Mouse (Mus musculus) gastrocnemius, postnatal 4 days (tissue): ENCODE data around the gene Actl11. TPM values are rescaled to one million over a fixed set of nuclear protein-coding genes. Genes with fewer than 3 reads are reported as not detected.

ENCODE experiments used
- DNase-seq, 2 experiments: peaks; one replicate each; pipeline ENCODE4 v3.0.0; 2021 to 2022; ENCODE audit warnings: low spot score in 2 of 2, mixed read lengths in 2 of 2
- total RNA-seq, 2 experiments: library from RNA; stranded (reverse); gene quantifications; 2 replicates each; pipeline ENCODE4 v1.2.3; 2021

Gene Actl11
- total RNA-seq, 2 experiments from 2014 or later = not detected

DNA sequence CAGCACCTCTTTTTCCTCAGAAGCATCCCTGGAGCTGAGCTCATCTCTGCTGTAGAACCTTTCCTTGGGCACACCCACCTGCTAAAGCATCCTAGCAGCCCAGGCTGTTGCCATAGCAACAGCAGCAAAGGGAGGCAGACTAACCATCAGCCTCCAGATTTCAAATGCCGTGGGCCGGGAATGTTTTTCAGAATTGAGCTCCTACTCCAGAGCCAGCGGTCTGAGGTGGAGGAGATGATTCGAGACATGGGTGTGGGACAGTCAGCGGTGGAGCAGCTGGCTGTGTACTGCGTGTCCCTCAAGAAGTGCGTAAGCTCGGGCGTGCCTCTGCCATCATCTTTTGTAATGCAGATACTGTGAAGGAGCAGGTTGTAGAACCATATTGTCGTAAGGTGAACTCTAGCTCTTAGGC, 33.1 kb downstream of the Actl11 start:
- DNase-seq = no peak

- DNase-seq = no peak
These were observed 33.6 kb downstream of the Actl11 start for GRCm38 (mm10) chr9:107961881-107962280.

DNA sequence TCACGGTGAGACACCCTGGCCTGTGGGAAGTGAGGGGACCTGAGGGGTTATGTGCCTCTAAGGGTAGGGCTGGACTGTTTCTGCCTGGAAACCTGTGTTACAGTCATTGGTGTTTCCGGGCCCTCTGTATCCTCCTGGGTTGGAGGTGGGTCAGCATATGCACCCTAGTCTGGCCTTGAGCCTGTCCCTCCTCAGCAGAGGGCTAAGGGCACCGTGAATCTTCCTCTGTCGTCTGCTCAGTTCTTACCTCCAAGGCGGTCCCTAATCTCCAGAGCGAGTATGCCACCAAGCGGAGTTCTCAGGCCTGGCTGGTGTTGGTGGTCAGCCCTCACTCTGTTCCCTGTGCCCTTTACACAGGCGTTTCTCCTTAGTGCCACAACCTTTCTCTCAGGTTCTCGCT, 34.6 kb downstream of the Actl11 start:
- DNase-seq = no peak

DNA sequence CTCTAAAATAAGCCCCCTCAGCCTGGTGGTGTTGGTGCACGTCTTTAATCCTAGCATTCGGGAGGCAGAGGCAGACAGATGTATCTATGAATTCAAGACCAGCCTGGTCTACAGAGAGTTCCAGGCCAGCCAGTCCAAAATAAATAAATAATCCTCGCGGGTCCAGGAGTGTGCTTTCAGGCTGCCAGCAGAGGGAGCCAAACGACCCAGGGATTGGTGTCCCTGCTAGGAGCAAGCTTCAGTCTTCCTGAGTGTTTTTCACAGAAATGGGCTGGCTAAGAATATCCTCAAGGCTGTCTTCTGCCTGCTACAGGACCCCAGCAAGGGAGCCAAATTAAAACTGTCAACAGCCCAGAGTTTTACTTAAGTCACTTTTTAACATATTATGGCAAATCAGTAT, 35.4 kb downstream of the Actl11 start:
- DNase-seq = peak; percentile 73 to 86

- DNase-seq = no peak
These were observed 36.4 kb downstream of the Actl11 start for GRCm38 (mm10) chr9:107964681-107965080.

DNA sequence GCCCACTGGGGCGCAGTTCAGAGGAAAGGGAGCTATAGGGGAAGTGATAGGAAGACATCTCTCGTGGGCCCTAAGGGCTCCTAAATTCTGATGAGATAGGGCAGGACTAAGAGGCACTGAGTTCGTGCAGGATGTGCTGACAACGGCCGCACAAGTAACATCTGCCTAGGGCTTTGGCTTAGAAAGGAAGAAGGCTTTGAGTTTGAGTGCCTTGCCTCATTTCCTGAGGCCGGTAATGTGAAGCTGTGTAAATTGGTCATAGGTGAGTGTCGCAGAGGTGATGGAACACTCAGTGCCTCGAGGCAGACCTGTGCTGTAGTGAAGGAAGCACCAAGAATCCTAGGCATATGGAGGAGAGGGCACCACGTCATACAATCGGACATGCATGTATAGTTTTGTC, 38.4 kb downstream of the Actl11 start:
- DNase-seq = no peak

DNA sequence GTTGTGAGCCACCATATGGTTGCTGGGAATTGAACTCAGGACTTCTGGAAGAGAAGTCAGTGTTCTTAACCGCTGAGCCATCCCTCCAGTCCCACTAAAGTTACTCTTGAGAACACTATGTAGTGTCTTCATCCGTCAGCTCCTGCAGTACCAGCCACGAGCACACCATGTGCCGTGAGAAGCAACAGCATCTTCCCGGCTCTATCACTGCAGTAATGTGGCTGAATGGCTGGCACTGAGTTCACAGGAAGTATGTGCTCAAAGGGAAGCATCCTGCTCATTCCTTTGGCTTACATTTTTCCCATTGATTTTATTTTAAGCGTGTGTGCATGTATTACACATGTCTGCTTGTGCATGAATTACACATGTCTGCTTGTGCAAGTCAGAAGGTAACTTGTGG, 39.2 kb downstream of the Actl11 start:
- DNase-seq = no peak

- DNase-seq = no peak
These were observed 40.3 kb downstream of the Actl11 start for GRCm38 (mm10) chr9:107968531-107968930.

- no peak for DNase-seq
These were observed 42.0 kb downstream of the Actl11 start for GRCm38 (mm10) chr9:107970311-107970710.

DNA sequence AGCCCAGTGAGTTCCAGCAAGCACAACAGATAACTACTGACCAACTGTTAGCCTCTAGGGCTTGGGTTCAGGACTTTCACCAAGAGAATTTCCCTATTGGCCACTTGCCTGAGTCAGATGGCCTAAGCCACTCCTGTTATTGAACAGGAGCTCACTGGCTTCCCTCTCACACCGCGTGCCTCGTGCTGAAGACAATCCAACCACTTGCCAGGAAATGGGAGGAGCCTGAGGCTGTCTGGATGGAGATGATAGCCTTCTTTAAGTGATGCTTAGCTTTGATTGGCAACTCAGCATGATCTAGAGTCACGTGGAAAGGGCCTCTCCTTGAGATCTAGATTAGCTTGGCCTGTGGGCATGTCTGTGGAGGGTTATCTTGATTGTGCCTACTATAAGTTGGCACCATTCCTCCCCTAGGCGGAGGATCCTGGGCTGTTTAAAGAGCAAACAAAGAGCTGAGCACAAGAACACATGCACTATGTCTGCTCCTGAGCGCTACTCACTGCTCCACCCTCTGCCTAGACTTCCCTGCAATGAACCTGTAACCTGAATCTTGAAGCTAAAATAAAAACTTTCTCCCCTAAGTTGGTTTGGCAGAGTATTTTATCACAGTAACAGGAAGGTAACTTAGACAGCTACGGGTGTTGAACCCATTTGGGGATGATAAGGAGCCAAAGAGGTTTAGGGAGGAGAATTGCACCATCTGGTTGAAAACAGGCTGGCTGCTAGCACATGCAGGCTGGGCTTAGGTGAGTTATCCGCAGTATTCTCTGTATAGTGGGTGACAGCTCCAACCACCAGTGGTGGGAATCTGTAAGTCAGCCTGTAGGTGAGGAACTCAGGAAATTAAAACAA, 43.6 kb downstream of the Actl11 start:
- no peak for DNase-seq

DNA sequence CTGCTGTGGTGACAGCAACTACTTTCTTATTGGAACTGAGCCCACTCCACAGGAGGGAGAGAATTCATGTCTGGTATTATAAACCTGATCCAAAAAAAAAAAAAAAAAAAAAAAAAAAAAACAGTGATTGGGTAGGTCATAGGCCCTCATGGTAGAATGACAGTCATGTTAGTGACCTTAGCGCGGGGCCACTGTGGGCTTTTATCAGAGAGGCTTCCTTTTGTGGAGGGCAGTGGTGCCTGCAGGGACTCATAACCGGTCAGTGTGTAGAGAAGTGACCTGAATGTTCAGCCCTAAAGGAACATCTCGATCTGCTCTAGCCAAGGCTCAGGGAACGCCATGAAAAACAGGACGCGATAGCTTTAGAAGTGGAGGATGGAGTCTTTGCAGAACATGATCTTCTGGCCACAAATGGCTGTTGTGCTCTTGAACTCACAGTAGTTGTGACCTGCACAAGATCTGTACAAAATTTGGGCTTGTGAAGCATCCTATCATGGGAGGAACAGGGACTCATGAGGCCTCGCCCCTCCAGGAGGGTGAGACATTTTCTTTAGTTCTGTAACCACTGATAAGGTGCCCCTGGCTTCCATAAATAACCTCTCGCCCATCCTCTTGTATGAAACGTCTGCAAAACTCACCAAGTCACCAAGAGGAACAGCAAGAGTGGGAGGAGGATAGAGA, 46.4 kb downstream of the Actl11 start:
- no peak for DNase-seq

GRCm38 (mm10) chr9:107975399-107976386, 47.4 kb downstream of the Actl11 start, which contains the start of gene Uba7:
Gene Uba7, plus strand, starts transcription at chr9:107975505.
- DNase-seq = no peak

- DNase-seq = no peak
These were observed 50.5 kb downstream of the Actl11 start for GRCm38 (mm10) chr9:107978815-107979214.

Other genes with a start within 250 kb of the Actl11 start
- not detected for gene Gnat1, start 248.8 kb upstream of the Actl11 start, total RNA-seq
- 10 to 100 TPM; 26.4 to 27.2 TPM for gene Sema3f, start 218.0 kb upstream of the Actl11 start, total RNA-seq
- gene Rbm5, start 157.5 kb upstream of the Actl11 start, total RNA-seq = 100 to 1,000 TPM in 1 of 2 experiments, 10 to 100 TPM in 1; 73.6 to 101 TPM
- 10 to 100 TPM; 40.7 to 47.3 TPM for gene Rbm6, start 55.2 kb upstream of the Actl11 start, total RNA-seq
- 1 to 10 TPM; 5.3 to 6.2 TPM for gene Mon1a, start 40.3 kb upstream of the Actl11 start, total RNA-seq
- gene Mst1r, start 21.6 kb upstream of the Actl11 start, total RNA-seq = 1 to 10 TPM; 5.3 to 5.4 TPM
- gene Camkv, start 7.2 kb downstream of the Actl11 start, total RNA-seq = under 1 TPM; 0.41 to 0.52 TPM
- gene Traip, start 21.7 kb downstream of the Actl11 start, total RNA-seq = 1 to 10 TPM; 6.7 to 7.2 TPM
- gene Uba7, start 47.0 kb downstream of the Actl11 start, total RNA-seq = 10 to 100 TPM in 1 of 2 experiments, 1 to 10 TPM in 1; 7.8 to 12.7 TPM
- under 1 TPM; 0.76 to 0.91 TPM for gene Gm20661, start 54.6 kb downstream of the Actl11 start, total RNA-seq
- 10 to 100 TPM; 18.8 to 22.1 TPM for gene Inka1, start 57.4 kb downstream of the Actl11 start, total RNA-seq
- 1 to 10 TPM; 1.4 to 1.7 TPM for gene Cdhr4, start 64.0 kb downstream of the Actl11 start, total RNA-seq
- under 1 TPM; 0.32 to 0.86 TPM for gene Gm20662, start 67.9 kb downstream of the Actl11 start, total RNA-seq
- gene Ip6k1, start 74.0 kb downstream of the Actl11 start, total RNA-seq = 10 to 100 TPM; 59.7 to 66.2 TPM
- gene Gmppb, start 120.8 kb downstream of the Actl11 start, total RNA-seq = 10 to 100 TPM; 18.2 to 20.6 TPM
- 1 to 10 TPM; 3.2 to 3.4 TPM for gene Amigo3, start 124.7 kb downstream of the Actl11 start, total RNA-seq
- under 1 TPM in 1 of 2 experiments, not detected in 1; 0.36 TPM for gene Mst1, start 152.0 kb downstream of the Actl11 start, total RNA-seq
- gene Rnf123, start 154.9 kb downstream of the Actl11 start, total RNA-seq = 10 to 100 TPM; 83.8 to 94.8 TPM
- gene Apeh, start 166.1 kb downstream of the Actl11 start, total RNA-seq = 10 to 100 TPM; 47.7 to 51.5 TPM